Mouse (Mus musculus) 416B (cell line): ENCODE data around the gene Morf4l1.
A peak's percentile ranks its signal among the peaks of the same experiment; 100 is the strongest.
"Not testable (repeated sequence)": the region's sequence is repeated elsewhere in the genome, so short reads cannot be mapped to it uniquely, and the experiment has no call there.

Experiments used
- DNase-seq: peaks from one replicate; pipeline ENCODE4 v3.0.0; 2011; ENCODE audit warnings: low read depth

Gene Morf4l1

DNA sequence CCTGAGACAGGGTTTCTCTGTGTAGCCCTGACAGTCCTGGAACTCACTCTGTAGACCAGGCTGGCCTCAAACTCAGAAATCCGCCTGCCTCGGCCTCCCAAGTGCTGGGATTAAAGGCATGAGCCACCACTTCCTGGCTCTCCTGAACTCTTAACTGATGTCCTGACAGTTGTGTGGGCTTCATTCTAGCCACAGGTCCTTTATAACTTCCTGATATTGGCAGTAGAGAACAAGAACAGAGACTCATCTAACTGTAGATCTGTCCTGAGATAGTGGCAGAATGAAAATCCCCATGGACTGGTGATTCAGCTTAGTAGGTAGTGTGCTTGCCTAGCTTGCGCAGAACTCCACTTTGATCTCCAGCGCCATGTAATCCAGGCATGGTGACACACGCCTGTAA, 53.6 kb downstream of the Morf4l1 start:
- not testable (repeated sequence) for DNase-seq

DNA sequence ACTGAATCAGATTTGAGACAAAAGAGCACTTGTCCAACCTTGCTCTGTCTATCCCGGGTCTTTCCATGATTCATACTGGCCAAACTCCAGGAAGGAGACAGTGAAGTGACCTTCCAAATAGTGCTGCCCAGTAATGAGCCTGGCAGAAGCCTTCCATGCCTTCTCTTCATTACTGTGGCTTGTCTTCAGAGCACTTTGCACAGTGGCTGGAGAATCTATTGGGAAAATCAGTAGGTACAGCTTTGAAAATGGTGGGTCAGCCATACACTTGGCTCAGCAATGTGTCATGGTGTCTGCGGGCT, 54.0 kb downstream of the Morf4l1 start:
- DNase-seq, result no peak

GRCm38 (mm10) chr9:90059828-90060573, 54.6 kb downstream of the Morf4l1 start:
- no peak for DNase-seq

GRCm38 (mm10) chr9:90056716-90057115, 57.9 kb downstream of the Morf4l1 start:
- no peak for DNase-seq

GRCm38 (mm10) chr9:90055911-90056310, 58.7 kb downstream of the Morf4l1 start:
- DNase-seq, result no peak

GRCm38 (mm10) chr9:90055409-90055808, 59.2 kb downstream of the Morf4l1 start:
- DNase-seq, result no peak

DNA sequence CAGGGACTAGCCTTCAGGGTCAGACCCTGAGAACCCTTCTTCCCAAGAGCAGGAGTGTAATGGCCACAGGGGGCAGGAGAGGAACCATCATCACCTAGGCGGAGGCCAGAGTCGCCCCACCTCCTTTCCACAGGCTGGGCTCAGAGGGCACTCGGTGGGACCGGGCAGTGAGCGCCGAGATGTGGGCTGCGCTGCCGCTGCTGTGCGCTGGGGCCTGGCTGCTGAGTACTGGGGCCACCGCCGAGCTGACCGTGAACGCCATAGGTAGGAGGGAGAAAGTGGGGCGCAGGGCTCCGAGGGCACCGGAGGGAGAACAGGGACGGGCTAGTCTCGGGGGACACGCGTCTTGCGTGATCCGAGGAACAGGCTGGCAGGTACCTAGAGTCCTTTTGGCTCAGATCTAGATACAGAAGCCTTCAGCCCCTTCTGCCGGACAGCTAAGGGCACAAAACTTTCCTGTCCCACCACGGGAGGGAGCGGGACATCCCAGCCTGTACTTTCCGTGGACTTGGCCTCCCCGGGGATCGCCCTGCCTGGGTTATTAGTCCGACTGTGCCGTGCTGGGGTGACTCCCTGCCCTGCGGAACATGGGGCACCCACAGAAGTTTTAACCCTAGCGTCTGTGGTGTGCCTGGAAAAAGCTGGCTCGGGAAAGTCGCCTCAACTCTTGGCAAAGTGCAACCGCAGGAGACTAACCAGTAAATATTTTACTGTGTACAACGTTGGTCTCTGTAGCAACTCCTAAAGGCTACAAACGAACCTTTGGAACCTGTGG, 60.0 kb downstream of the Morf4l1 start:
- no peak for DNase-seq

DNA sequence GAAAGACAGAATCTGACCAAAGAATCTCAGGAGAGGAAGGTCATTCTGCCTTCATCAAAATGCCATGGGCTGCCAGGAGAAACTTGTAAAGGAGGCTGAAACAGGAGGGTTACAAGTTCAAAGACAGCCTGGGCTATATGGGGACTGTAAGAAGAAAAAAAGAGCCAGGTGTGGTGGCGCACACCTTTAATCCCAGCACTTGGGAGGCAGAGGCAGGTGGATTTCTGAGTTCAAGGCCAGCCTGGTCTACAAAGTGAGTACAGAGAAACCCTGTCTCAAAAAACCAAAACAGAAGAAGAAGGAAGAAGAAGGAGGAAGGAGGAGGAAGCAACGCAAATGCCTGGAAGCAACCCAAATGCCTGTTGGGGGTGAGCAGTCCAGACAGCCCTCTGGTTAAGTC, 60.7 kb downstream of the Morf4l1 start, which contains the start of gene Ctsh:
Gene Ctsh (plus strand): TSS at position 301 of the 400 bp plus-strand sequence.
- no peak for DNase-seq

DNA sequence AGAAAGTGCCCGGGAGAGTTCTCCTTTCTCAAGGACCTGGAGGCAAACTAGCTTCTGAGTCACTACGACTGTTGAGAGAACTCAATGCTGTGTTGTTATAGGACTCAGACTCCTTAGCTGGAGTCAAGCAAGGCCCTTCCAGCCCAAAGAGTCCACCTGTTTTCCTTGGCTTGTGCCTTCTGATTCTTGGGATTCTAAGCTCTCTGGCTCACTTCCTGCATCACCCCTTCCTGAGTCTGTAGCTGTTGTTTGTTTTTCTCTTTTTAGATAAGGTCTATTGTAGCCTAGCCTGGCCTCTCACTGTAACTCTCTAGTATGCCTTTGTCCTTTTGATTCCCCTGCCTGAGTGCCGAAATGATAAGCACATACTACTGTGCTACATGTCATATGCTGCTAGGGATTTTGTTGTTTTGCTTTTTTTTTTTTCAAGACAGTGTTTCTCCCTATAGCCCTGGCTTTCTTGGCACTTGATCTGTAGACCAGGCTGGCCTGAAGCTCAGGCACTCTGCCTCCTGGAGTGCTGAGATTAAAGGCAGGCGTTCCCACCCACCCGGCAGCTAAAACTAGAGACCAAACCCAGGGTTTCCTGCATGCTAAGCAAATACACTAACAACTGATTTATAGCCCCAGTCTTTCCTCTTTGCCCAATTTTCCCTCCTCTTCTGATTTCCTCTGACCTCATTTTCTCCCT, 66.5 kb downstream of the Morf4l1 start:
- no peak for DNase-seq

DNA sequence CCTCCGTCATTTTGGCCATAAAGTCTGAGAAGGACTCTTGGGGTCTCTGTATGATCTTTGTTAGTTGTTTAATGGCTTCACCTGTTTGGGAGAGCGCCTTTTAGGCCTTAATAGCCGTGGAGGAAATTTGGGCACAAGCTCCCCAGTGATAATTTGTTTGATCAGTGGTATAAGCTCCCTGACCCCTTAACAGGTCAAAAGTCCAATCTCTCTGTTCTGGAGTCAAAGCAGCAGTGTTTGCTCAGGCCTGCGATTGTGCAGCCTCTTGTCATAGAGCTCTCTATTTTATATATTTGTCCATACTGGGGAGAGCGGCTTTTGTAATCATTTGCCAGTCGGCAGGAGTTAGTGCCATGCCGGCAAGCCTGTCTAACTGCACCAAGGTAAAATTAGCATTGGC, 69.4 kb downstream of the Morf4l1 start:
- DNase-seq, result no peak

DNA sequence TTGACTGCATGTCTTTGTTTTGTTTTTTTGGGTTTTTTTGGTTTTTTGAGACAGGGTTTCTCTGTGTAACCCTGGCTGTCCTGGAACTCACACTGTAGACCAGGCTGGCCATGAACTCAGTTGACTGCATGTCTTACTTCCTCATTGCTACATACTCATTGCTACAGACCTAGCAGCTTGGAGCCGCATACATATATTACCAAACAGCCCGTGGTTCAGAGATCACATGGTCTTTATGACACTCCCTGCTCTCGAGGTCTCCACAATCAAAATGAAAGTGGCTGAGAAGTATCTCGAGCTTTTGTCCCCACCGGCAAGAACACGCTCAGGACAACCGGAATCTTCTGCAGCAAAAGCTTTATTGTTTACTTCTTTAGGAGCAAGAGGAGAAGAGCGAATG, 71.7 kb downstream of the Morf4l1 start:
- DNase-seq, result peak; percentile 68
